Mouse (Mus musculus) CD8-positive naive resting alpha-beta T cell, adult 2 months (primary cell): ENCODE measurements around the gene Atp5h.
"Not testable (repeated sequence)": the region's sequence is repeated elsewhere in the genome, so short reads cannot be mapped to it uniquely, and the experiment has no call there.

Source experiments
- DNase-seq, 2 experiments: peaks; one replicate each; pipeline ENCODE4 v3.0.0; 2022; ENCODE audit warnings: low read depth in 2 of 2, low spot score in 2 of 2

Gene Atp5h

DNA sequence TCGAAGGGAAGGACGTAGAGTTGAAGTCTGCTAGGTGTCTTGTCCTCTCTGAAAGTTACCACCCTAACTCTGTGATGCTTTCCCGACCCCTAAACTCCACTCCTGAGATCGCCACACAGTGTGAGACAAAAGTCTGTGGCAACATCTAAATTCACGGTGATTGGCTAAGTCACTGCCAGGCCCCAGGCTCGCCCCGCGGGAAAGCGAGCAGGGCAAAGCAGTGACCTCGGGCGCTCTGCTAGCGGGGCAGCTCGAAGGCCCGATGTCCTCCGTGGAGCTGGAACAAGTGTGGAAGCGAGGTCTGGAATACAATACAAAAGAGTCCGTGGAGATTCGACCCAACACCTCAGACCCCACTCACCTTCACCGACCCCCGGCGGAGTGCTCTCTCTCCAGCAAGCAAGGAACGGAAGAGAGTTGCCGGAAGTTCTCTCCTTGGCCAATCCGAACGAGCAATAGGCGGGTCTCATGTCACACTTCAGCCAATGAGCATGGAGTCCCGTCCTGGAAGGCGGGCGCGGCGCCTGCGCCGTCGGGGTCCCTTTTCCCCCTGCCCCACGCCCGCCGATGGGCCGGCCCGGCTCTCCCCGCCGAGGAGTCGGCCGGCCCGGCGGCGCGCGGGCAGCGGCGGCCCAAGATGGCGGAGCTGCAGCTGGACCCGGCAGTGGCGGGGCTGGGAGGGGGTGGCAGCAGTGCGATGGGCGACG, at the start of gene Atp5h, which contains the start of gene Kctd2:
TSS of gene Atp5h (minus strand) at position 432 of the 707 bp plus-strand sequence.
TSS of gene Kctd2 (plus strand) at position 598 of the 707 bp plus-strand sequence.
- peak; percentile 91 to 93 for DNase-seq

- DNase-seq: no peak
Measured at GRCm38 (mm10) chr11:115467217-115467618, 47.5 kb upstream of the Atp5h start.

DNA sequence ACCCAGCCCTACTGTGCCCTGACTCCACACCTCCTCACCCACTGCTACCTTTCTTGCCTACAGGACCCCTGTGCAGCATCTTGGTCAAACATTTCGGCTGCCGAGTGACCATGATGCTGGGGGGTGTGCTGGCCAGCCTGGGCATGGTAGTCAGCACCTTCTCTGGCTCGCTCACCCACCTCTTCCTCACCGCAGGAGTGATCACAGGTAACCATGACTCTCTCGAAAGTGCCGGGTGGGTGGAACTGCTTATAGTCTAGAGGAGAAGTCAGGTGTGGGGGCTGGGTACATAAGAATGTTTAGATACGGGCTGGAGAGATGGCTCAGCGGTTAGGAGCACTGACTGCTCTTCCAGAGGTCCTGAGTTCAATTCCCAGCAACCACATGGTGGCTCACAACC, 45.1 kb upstream of the Atp5h start:
- no peak for DNase-seq

DNA sequence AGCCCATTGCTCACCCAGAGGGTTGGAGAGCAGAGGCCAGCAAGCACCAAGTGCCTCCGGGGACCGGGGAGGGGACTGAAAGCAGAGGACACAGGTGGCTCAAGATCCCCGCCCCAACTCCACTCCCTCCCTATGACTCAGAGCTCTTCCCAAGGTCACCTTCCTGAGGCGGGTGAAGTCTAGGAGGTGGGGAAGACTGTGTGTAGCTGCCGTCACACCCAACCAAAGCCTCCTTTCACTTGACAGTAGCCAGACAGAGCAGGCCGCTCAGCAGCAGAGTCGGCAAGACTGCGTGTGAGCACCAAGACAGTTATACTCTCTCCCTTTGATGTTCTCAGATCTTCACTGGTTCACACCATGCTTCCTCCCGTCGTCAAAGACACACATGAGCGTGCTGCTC, 43.6 kb upstream of the Atp5h start:
- DNase-seq: peak in 1 of 2 experiments; percentile 51

DNA sequence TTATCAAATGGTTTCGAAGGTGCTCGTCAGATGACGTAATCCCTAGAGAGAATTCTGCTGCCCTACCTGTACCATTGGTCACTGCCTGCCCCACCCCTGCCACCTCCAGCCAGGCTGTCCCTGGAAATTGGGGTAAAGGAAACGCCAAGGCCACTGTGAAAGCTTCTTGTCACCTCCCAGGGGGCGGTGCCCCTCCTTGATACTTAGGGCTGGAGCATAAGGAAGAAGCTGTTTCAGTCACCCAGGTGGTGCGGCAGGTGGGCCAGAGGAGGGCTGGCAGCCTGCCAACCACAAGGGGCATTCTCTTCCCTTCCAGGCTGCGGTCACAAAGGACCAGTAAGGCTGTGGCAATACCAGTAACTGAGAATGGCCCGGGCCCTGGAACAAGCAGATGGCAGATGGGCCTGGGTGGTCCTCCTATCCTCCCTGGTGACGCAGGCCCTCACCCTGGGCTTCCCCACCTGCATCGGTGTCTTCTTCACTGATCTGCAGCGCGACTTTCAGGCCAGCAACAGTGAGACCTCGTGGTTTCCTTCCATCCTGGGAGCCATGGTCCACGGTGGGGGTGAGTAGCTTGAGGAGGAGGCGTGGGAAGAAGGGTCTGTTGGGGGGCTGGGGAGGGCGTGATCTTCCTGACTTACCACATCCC, 42.6 kb upstream of the Atp5h start, which contains the start of gene Slc16a5:
TSS of gene Slc16a5 (plus strand) at position 232 of the 649 bp plus-strand sequence.
- DNase-seq: peak in 1 of 2 experiments; percentile 42

DNA sequence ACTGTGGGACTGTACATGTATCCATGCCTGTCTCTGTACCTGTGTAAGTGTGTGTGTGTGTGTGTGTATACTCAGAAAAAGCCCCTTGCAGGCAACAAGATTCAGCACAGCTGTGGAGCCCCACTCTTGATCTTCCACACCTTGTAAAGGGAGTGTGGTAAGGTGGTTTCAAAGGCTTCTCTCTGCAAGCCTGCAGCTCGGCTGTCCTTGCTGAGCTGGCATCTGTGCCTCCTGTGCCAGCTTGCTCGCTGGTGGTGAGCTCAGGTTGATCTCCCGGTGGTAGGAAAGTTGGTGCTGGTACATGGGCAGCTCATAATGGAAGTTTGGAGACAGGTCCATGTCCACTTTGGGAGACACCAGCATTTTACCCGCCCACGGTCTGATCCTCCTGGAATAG, 42.1 kb upstream of the Atp5h start:
- no peak for DNase-seq

DNA sequence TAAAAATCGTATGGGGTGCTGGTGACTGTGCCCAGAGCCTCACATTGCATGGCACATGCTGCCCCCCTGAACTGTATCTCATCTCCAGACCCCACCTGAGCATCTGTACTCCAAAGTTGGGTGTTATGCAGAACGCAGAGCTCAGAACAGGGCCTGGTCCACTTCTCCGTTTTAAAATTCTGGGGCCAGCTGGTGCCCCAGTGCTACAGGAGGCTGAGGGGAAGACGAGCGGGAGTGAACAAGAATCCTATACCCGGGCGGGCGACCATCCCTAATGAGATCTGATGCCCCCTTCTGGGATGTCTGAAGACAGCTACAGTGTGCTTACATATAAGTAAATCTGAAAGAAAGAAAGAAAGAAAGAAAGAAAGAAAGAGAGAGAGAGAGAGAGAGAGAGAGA, 41.2 kb upstream of the Atp5h start:
- no peak for DNase-seq

DNA sequence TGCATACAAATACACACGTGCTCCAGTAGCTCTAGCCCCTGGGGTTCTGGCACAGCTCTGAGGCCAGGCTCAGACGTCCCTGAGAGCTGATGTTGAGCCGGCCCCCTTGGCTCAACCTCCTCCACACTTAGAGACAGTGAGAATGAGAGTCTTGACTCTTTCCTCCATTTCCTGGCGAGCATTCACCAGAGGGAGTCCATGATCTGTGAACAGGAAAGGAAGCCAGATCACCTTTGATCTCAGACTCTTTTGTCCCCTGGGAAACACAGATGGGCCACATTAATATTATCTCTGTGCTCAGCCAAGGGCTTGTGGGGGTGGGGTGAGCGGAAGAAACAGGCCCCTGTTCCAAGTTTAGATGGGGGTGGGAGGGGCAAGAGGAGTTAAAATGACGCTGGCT, 37.6 kb upstream of the Atp5h start:
- no peak for DNase-seq

GRCm38 (mm10) chr11:115456182-115456581, 36.4 kb upstream of the Atp5h start:
- no peak for DNase-seq

GRCm38 (mm10) chr11:115455619-115456018, 35.9 kb upstream of the Atp5h start:
- no peak for DNase-seq

DNA sequence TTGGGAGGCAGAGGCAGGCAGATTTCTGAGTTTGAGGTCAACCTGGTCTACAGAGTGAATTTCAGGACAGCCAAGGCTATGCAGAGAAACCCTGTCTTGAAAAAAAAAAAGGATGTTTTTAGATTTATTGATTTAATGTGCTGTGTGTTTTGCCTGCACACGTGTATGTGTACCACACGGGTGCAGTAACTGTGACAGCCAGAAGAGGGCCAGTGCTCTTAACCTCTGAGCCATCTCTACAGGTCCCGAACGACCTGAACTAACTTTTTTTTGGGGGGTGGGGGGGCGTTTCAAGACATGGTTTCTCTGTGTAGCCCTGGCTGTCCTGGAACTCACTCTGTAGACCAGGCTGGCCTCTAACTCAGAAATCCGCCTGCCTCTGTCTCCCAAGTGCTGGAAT, 35.1 kb upstream of the Atp5h start:
- DNase-seq: not testable (repeated sequence)

GRCm38 (mm10) chr11:115453306-115453705, 33.5 kb upstream of the Atp5h start:
- no peak for DNase-seq

GRCm38 (mm10) chr11:115452281-115452860, 32.6 kb upstream of the Atp5h start:
- no peak for DNase-seq

- peak; percentile 71 to 77 for DNase-seq
Measured at GRCm38 (mm10) chr11:115451781-115452241, 32.0 kb upstream of the Atp5h start.

GRCm38 (mm10) chr11:115450176-115450575, 30.4 kb upstream of the Atp5h start:
- DNase-seq: no peak

DNA sequence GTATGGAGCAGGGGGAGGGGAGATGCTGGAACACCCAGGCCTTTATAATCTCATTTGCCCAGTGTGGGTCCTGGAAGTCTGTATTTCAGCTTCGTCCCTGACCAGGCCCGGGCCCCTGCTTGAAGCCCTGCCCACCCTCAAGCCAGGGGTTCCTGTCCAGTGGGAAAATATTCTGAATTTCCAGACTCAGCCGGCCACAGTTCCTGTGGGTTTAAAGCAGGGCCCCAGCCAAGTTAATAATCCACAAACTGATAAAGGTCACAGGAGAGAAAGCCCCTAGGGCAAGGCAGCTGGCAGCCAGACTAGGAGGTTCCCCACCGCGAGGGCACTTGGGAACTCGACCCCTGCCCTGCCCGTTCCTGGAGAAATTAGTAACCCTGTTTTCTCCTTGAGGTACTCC, 29.2 kb upstream of the Atp5h start:
- no peak for DNase-seq

- DNase-seq: no peak
Measured at GRCm38 (mm10) chr11:115448075-115448474, 28.3 kb upstream of the Atp5h start.

DNA sequence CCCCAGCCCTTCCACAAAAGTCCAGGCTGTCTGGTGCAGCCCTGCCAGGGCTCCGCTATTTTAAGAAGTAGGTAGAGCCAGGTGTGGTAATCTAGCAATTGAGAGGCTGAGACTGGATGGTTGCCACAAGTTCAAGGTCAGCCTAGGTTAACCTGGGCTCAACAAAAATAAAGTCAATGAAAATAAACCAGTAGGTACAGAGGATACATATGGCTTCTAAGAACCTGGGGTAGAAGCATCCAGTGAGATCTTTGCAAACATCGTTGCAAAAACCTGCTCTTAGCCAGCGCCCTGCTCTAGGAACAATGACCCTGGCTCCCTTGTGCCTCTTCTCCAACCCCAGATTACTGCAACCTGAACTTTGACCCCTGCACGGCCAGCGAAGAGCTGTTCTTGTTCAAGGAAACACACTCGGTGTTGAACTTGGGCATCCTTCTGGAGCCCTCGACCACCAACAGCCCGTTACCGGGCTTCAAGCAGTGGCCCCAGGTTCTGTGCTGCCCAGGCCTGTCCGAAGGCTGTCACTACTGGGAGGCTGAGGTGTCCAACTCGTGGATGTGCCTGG, 27.6 kb upstream of the Atp5h start:
- no peak for DNase-seq

- no peak for DNase-seq
Measured at GRCm38 (mm10) chr11:115446906-115447305, 27.1 kb upstream of the Atp5h start.

GRCm38 (mm10) chr11:115441417-115441816, 21.7 kb upstream of the Atp5h start:
- DNase-seq: no peak

DNA sequence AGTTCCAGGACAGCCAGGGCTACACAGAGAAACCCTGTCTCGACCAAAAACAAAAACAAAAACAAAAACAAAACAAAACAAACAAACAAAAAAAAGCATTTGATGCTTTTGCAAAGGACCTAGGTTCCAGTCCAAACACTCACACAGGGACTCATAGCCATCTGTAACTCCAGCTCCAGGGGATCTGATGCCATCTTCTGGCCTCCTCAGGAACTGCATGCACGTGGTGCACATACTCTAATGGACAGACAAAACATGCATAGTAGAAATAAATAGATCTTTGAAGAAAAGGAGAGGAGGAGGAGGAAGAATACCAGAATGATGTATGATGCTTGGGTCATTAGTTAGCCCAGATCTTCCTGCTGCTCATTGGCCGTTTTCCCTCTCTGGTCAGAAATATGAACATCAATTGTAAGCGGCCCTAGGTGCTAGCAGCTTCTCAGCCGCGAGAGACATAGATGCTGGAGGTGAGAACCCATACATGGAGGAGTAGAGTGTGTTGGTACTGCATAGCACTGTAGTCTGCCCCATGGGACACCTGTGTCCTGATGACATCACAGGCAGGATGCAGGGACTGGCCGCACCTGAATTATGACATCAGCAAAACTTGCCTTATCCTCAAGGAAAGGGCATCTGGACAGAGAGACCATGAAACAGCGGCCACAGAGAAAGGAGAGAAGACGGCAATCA, 20.3 kb upstream of the Atp5h start, which contains the start of gene Trim80:
TSS of gene Trim80 (plus strand) at position 640 of the 690 bp plus-strand sequence.
- no peak for DNase-seq
